Mouse (Mus musculus): ENCODE results near the gene Krt24.

DNA sequence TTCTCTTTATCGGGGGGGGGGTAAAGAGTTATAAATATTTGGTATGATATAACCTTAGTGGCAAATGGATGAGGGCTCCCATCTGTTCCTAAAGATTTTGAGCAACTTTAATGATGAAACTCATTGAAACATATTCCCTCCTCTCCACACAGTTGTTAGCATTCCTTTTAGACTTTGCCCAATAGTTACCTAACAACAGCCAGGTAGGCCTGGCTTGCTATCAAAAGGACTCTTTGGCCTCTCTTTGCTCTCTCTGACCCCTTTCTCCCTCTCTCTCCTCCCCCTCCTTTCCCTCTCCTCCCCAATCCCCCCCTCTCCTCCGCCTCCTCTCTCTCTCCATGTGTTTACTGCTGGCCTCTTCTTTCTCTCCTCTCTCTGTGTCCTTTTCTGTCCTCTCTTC, 29.5 kb upstream of the Krt24 start:
- TF ChIP-seq CTCF (conservative IDR thresholded peaks at IDR 0.05; ENCODE audit: low read length): no peak
- TF ChIP-seq NANOG (IDR thresholded peaks at IDR 0.05; ENCODE audit: borderline replicate concordance, low read length): no peak
- no peak for TF ChIP-seq POU5F1 (IDR thresholded peaks at IDR 0.05; ENCODE audit: borderline replicate concordance, low read length)
